Mouse (Mus musculus): ENCODE data around the gene Grb10. TPM values are rescaled to one million over a fixed set of nuclear protein-coding genes. Genes with fewer than 3 reads are reported as not detected.

Grb10 gene
- total and polyA plus RNA-seq, 2 experiments: 3.0 to 4.0 TPM

DNA sequence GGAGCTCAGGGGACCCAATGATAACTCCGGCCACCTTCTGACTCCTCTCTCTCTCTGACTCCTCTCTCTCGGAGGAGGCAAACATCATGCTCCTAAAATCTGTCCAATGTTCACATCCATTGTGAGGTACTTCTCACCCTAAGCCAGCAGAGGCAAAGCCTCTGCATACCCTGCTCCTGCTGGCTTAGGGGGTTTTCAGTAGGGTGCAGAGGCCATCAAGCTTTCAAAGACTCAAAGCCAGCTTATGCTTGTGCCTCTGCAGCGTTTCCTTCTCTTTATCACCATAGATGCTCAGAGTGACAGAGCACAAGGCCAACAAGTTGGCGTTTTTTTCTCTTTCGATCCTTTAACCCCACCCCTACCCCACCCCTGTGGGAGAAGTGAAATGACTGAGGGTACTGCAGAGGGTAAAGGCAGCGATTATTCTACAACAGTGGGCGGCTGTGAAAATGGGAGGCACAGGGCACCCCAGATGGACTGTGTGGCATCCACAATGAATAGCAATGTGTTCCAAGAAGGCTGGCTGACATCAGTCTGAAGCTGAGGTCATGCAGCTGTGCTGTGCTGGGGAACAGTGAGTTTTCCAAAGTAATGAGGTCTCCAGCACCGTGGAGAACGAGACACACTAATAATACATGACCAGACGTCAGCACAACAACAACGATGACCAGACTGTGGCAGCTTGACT lies 106.2 kb downstream of the Grb10 start:
- WGBS: 25% methylated on average over 11 of the region's 11 CpGs
- H3K27me3 ChIP-seq (ENCODE audit: control insufficient read depth, insufficient read depth, low read length): no peaks in the 10 kb centered on the region
- H3K36me3 ChIP-seq (ENCODE audit: control insufficient read depth, insufficient read depth, low read length): no peaks in the 10 kb centered on the region

DNA sequence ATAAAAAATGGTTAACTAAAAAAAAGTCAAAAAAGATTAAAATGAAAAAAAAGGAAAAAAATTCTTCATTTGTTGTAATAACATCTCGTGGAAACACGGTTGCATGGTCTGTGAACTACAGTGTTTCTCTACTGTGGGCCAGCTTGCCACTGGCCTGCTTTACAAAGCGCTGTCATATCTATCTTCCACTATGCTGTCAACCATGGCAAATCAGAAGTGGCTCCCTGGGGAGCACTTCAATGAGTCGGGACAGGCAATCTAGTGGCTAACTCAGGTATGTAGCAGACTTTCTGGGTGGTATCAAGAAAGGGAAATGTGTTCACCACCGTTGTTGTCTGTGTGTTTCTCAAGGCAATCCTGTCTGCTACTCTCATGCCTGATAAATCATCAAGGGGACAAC lies 106.8 kb downstream of the Grb10 start:
- WGBS: 81% methylated on average over 5 of the region's 5 CpGs
- peak overlapping the region; percentile 76 for H3K27ac ChIP-seq (replicated peaks; ENCODE audit: insufficient read depth, low read depth, low read length)

More for the DNA sequence above, 106.2 kb downstream of the Grb10 start:
- H3K9ac ChIP-seq (ENCODE audit: low read depth, low read length): peak overlapping the region; percentile 34
- H3K4me1 ChIP-seq (ENCODE audit: control insufficient read depth, insufficient read depth, low read length): peaks cover 31% of the 10 kb centered on the region
- H3K27ac ChIP-seq (replicated peaks; ENCODE audit: insufficient read depth, low read depth, low read length): peak overlapping the region; percentile 76
- DNase-seq (ENCODE audit: extremely low read depth, low read depth, low spot score): peak; percentile 73
- H3K4me3 ChIP-seq (ENCODE audit: insufficient read depth, low read depth, low read length): no peak overlapping the region
- TF ChIP-seq CTCF (IDR thresholded peaks at IDR 0.05; ENCODE audit: low read depth, low read length) (no peak), POLR2A (IDR thresholded peaks at IDR 0.05; ENCODE audit: extremely low read depth, insufficient read depth, low read length) (no peak)
- no peaks in the 10 kb centered on the region for H3K79me2 ChIP-seq (ENCODE audit: control insufficient read depth, insufficient read depth, low read length)

DNA sequence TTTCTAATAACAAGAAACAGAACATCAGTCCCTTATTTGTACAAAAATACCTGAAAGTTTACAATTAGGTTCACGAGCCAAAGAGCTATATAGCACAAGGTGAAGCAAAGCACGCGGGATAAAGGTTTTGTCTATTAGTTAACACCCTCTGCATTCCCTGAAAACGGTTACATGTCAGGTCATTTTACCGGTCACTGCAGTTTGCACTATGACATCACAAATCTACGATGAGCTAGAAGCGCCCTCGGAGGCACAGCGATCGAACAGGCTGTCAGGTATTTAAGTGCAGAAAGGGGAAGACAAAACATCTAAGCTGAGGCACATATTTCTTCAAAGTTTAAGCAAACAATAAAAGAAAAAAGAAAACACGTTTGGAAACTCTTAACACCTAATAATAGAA lies 108.0 kb downstream of the Grb10 start:
- peaks cover 25% of the 10 kb centered on the region for H3K4me1 ChIP-seq (ENCODE audit: control insufficient read depth, insufficient read depth, low read length)
- H3K27ac ChIP-seq (replicated peaks; ENCODE audit: insufficient read depth, low read depth, low read length): peak overlapping the region; percentile 28
- TF ChIP-seq POLR2A (IDR thresholded peaks at IDR 0.05; ENCODE audit: extremely low read depth, insufficient read depth, low read length): no peak
- TF ChIP-seq CTCF (IDR thresholded peaks at IDR 0.05; ENCODE audit: low read depth, low read length): no peak
- H3K36me3 ChIP-seq (ENCODE audit: control insufficient read depth, insufficient read depth, low read length): no peaks in the 10 kb centered on the region
- DNase-seq (ENCODE audit: extremely low read depth, low read depth, low spot score): peak; percentile 73
- no peaks in the 10 kb centered on the region for H3K79me2 ChIP-seq (ENCODE audit: control insufficient read depth, insufficient read depth, low read length)
- H3K4me3 ChIP-seq (ENCODE audit: insufficient read depth, low read depth, low read length): no peak overlapping the region
- no peaks in the 10 kb centered on the region for H3K27me3 ChIP-seq (ENCODE audit: control insufficient read depth, insufficient read depth, low read length)
- WGBS: 48% methylated on average over 11 of the region's 11 CpGs
- no peak overlapping the region for H3K9ac ChIP-seq (ENCODE audit: low read depth, low read length)

More for the DNA sequence above, 106.8 kb downstream of the Grb10 start:
- no peak for DNase-seq (ENCODE audit: extremely low read depth, low read depth, low spot score)
- no peaks in the 10 kb centered on the region for H3K27me3 ChIP-seq (ENCODE audit: control insufficient read depth, insufficient read depth, low read length)
- H3K9ac ChIP-seq (ENCODE audit: low read depth, low read length): no peak overlapping the region
- H3K79me2 ChIP-seq (ENCODE audit: control insufficient read depth, insufficient read depth, low read length): no peaks in the 10 kb centered on the region
- H3K4me3 ChIP-seq (ENCODE audit: insufficient read depth, low read depth, low read length): no peak overlapping the region
- H3K36me3 ChIP-seq (ENCODE audit: control insufficient read depth, insufficient read depth, low read length): no peaks in the 10 kb centered on the region
- peaks cover 26% of the 10 kb centered on the region for H3K4me1 ChIP-seq (ENCODE audit: control insufficient read depth, insufficient read depth, low read length)
- TF ChIP-seq POLR2A (IDR thresholded peaks at IDR 0.05; ENCODE audit: extremely low read depth, insufficient read depth, low read length) (no peak), CTCF (IDR thresholded peaks at IDR 0.05; ENCODE audit: low read depth, low read length) (no peak)

DNA sequence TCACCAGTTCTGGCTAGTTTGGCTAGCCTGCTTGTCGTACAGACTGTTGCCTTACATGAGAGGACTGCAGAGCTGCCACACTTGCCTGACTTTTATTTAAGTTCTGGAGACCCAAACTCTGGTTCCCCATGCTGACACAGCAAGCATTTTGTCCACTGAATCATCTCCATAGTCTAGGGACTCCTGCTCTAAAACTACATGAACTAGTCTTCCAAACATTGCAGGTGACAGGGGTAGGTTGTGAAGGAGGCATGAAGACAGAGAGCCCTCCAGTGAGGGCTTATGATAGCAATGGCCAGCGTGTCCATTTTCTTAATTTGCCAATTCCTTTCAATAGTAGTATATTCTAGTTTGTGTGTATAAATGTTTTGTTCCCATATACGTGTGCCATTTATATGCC lies 109.4 kb downstream of the Grb10 start:
- H3K4me1 ChIP-seq (ENCODE audit: control insufficient read depth, insufficient read depth, low read length): peaks cover 25% of the 10 kb centered on the region
- H3K36me3 ChIP-seq (ENCODE audit: control insufficient read depth, insufficient read depth, low read length): no peaks in the 10 kb centered on the region
- H3K79me2 ChIP-seq (ENCODE audit: control insufficient read depth, insufficient read depth, low read length): no peaks in the 10 kb centered on the region
- no peak for DNase-seq (ENCODE audit: extremely low read depth, low read depth, low spot score)
- no peak overlapping the region for H3K9ac ChIP-seq (ENCODE audit: low read depth, low read length)
- no peak overlapping the region for H3K4me3 ChIP-seq (ENCODE audit: insufficient read depth, low read depth, low read length)
- no peaks in the 10 kb centered on the region for H3K27me3 ChIP-seq (ENCODE audit: control insufficient read depth, insufficient read depth, low read length)
- TF ChIP-seq CTCF (IDR thresholded peaks at IDR 0.05; ENCODE audit: low read depth, low read length) (no peak), POLR2A (IDR thresholded peaks at IDR 0.05; ENCODE audit: extremely low read depth, insufficient read depth, low read length) (no peak)
- 72% methylated on average over 3 of the region's 3 CpGs for WGBS
- H3K27ac ChIP-seq (replicated peaks; ENCODE audit: insufficient read depth, low read depth, low read length): peak overlapping the region; percentile 87

DNA sequence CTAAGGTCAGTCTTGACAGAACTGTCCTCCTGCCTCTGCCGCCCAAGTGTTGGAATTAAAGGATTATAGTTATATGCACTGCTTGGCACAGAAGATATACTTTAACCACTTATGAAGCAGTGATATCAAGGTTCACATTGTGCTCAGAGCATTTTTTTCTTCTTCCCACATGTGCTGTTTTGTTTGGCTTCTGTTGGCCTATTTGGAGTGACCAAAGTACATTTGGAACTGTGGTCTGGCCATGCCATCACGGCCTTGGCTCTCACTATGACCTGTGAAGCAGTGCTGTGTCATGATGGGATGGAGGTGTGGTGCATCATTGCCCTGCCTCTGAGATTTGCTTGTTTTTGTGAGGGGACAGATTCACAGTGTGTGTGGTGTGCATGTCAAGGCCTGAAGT lies 109.9 kb downstream of the Grb10 start:
- H3K27me3 ChIP-seq (ENCODE audit: control insufficient read depth, insufficient read depth, low read length): no peaks in the 10 kb centered on the region
- H3K79me2 ChIP-seq (ENCODE audit: control insufficient read depth, insufficient read depth, low read length): no peaks in the 10 kb centered on the region
- TF ChIP-seq CTCF (IDR thresholded peaks at IDR 0.05; ENCODE audit: low read depth, low read length) (no peak), POLR2A (IDR thresholded peaks at IDR 0.05; ENCODE audit: extremely low read depth, insufficient read depth, low read length) (no peak)
- H3K27ac ChIP-seq (replicated peaks; ENCODE audit: insufficient read depth, low read depth, low read length): peak overlapping the region; percentile 87
- H3K4me3 ChIP-seq (ENCODE audit: insufficient read depth, low read depth, low read length): no peak overlapping the region
- WGBS: 25% methylated on average over 2 of the region's 2 CpGs
- H3K9ac ChIP-seq (ENCODE audit: low read depth, low read length): no peak overlapping the region
- H3K36me3 ChIP-seq (ENCODE audit: control insufficient read depth, insufficient read depth, low read length): no peaks in the 10 kb centered on the region
- H3K4me1 ChIP-seq (ENCODE audit: control insufficient read depth, insufficient read depth, low read length): peaks cover 25% of the 10 kb centered on the region
- peak; percentile 99 for DNase-seq (ENCODE audit: extremely low read depth, low read depth, low spot score)

DNA sequence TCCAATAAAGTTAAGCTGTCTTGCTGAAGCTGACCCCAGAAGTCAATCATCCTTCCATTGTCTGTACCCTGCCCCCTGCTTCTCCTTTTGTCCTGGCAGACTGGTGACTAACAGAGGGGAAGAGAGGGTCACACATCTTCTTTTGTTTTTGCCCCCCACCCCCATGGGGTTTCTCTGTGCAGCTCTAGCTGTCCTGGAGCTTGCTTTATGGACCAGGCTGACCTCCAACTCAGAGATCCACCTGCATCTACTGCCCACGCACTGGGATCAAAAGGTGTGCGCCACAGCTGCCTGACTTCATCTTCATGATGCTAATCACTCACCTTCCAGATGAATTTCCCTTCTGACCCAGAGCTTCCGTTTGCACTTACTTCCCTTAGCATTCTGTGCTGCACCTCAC lies 114.6 kb downstream of the Grb10 start:
- DNase-seq (ENCODE audit: extremely low read depth, low read depth, low spot score): no peak
- Histone ChIP-seq H3K79me2 (ENCODE audit: control insufficient read depth, insufficient read depth, low read length) (no peaks in the 10 kb centered on the region), H3K4me3 (ENCODE audit: insufficient read depth, low read depth, low read length) (no peak overlapping the region), H3K27ac (replicated peaks; ENCODE audit: insufficient read depth, low read depth, low read length) (no peak overlapping the region), H3K9ac (ENCODE audit: low read depth, low read length) (no peak overlapping the region), H3K4me1 (ENCODE audit: control insufficient read depth, insufficient read depth, low read length) (peaks cover 7% of the 10 kb centered on the region), H3K36me3 (ENCODE audit: control insufficient read depth, insufficient read depth, low read length) (no peaks in the 10 kb centered on the region), H3K27me3 (ENCODE audit: control insufficient read depth, insufficient read depth, low read length) (no peaks in the 10 kb centered on the region)
- TF ChIP-seq POLR2A (IDR thresholded peaks at IDR 0.05; ENCODE audit: extremely low read depth, insufficient read depth, low read length): no peak
- 86% methylated on average over 3 of the region's 3 CpGs for WGBS

Data from liver, adult 2 months (tissue).